Mouse (Mus musculus) lung, postnatal 0 days (tissue): ENCODE data around the gene Twf1.

Source experiments
- CTCF ChIP-seq: IDR thresholded peaks from 2 replicates; pipeline ENCODE4 v1.5.1; 2016; ENCODE audit warnings: antibody characterized with exemption, mild to moderate bottlenecking
- EP300 ChIP-seq: IDR thresholded peaks from 2 replicates; pipeline ENCODE4 v1.6.1; 2016; ENCODE audit warnings: antibody characterized with exemption, mild to moderate bottlenecking, control low read depth

GRCm38 (mm10) chr15:94600145-94600707, 10.5 kb upstream of the Twf1 start:
- TF ChIP-seq CTCF (no peak), EP300 (no peak)
